Comparison of ENCODE assay signal across 7 mouse cellular contexts in genomic region chr17:5221041-5221440, GRCm38 (mm10).
DNase-seq lines count a peak whose midpoint lies in the region; ATAC-seq and TF ChIP-seq lines count a peak whose summit lies in the region.

No protein-coding gene starts in this region.

- H3K27me3 ChIP-seq in liver, postnatal 0 days (ENCODE audit: insufficient read depth, low read length): no peaks in the 10 kb centered on the region
- no peaks in the 10 kb centered on the region for H3K27me3 ChIP-seq in forebrain, embryonic 16.5 days (replicated peaks; ENCODE audit: control insufficient read depth, insufficient read depth, low read length)
- no peaks in the 10 kb centered on the region for H3K27me3 ChIP-seq in neural tube, embryonic 14.5 days (ENCODE audit: control insufficient read depth, insufficient read depth, low read length)

- peak; percentile 61 for ATAC-seq in liver, postnatal 0 days
- peak; percentile 42; the same call in 1 of the 2 replicates for ATAC-seq in forebrain, embryonic 16.5 days
- ATAC-seq in neural tube, embryonic 14.5 days (ENCODE audit: low read depth): peak; percentile 19; the same call in 1 of the 2 replicates

- no peak overlapping the region for H3K9ac ChIP-seq in liver, postnatal 0 days (replicated peaks)
- H3K9ac ChIP-seq in forebrain, embryonic 16.5 days (replicated peaks; ENCODE audit: low read depth, low read length): no peak overlapping the region
- no peak overlapping the region for H3K9ac ChIP-seq in neural tube, embryonic 14.5 days (replicated peaks; ENCODE audit: low read depth, low read length)

- H3K27ac ChIP-seq in liver, postnatal 0 days (ENCODE audit: low read depth): no peak overlapping the region
- H3K27ac ChIP-seq in forebrain, embryonic 16.5 days (ENCODE audit: low read length): peak overlapping the region; percentile 65
- peak overlapping the region; percentile 62 for H3K27ac ChIP-seq in neural tube, embryonic 14.5 days (ENCODE audit: low read depth, low read length)

- H3K4me1 ChIP-seq in liver, postnatal 0 days (ENCODE audit: insufficient read depth): peaks cover 36% of the 10 kb centered on the region
- H3K4me1 ChIP-seq in forebrain, embryonic 16.5 days (replicated peaks; ENCODE audit: control insufficient read depth, insufficient read depth, low read length): peaks cover 48% of the 10 kb centered on the region
- peaks cover 33% of the 10 kb centered on the region for H3K4me1 ChIP-seq in neural tube, embryonic 14.5 days (ENCODE audit: control insufficient read depth, insufficient read depth, low read length)

- no peak for TF ChIP-seq EP300 in liver, postnatal 0 days (IDR thresholded peaks at IDR 0.05; ENCODE audit: low read depth)

- no peak overlapping the region for H3K4me2 ChIP-seq in liver, postnatal 0 days (ENCODE audit: low read depth, low read length)
- H3K4me2 ChIP-seq in forebrain, embryonic 16.5 days (ENCODE audit: low read length): no peak overlapping the region
- H3K4me2 ChIP-seq in neural tube, embryonic 14.5 days (ENCODE audit: low read depth, low read length): no peak overlapping the region

- no peaks in the 10 kb centered on the region for H3K36me3 ChIP-seq in liver, postnatal 0 days (replicated peaks; ENCODE audit: insufficient read depth, low read length)
- no peaks in the 10 kb centered on the region for H3K36me3 ChIP-seq in forebrain, embryonic 16.5 days (ENCODE audit: control insufficient read depth, insufficient read depth)
- no peaks in the 10 kb centered on the region for H3K36me3 ChIP-seq in neural tube, embryonic 14.5 days (ENCODE audit: control insufficient read depth, insufficient read depth, low read length)

- 59% methylated on average over 8 of the region's 8 CpGs for WGBS in liver, postnatal 0 days (ENCODE audit: insufficient replicate concordance)
- 21% methylated on average over 8 of the region's 8 CpGs for WGBS in forebrain, embryonic 16.5 days
- 19% methylated on average over 8 of the region's 8 CpGs for WGBS in neural tube, embryonic 14.5 days

- DNase-seq in liver, postnatal 0 days: no peak
- DNase-seq in liver: no peak
- DNase-seq in kidney, postnatal 10 days: peak; percentile 40
- no peak for DNase-seq in heart, adult 9 months (ENCODE audit: low spot score in 2 of 2)
- no peak for DNase-seq in natural killer cell, adult 2 months (ENCODE audit: low spot score in 2 of 2)

- TF ChIP-seq CTCF in liver, postnatal 0 days (IDR thresholded peaks at IDR 0.05; ENCODE audit: low read depth): no peak

- no peaks in the 10 kb centered on the region for H3K9me3 ChIP-seq in liver, postnatal 0 days (ENCODE audit: low read length)
- H3K9me3 ChIP-seq in forebrain, embryonic 16.5 days (ENCODE audit: control insufficient read depth, low read length): no peaks in the 10 kb centered on the region
- no peaks in the 10 kb centered on the region for H3K9me3 ChIP-seq in neural tube, embryonic 14.5 days (ENCODE audit: control insufficient read depth, low read length)

- no peak overlapping the region for H3K4me3 ChIP-seq in liver, postnatal 0 days (ENCODE audit: low read depth, low read length)
- no peak overlapping the region for H3K4me3 ChIP-seq in forebrain, embryonic 16.5 days (replicated peaks; ENCODE audit: low read length)
- no peak overlapping the region for H3K4me3 ChIP-seq in neural tube, embryonic 14.5 days (ENCODE audit: low read depth, low read length)
